Mouse (Mus musculus): Measurements from ENCODE around the gene Ager.

Ager gene

DNA sequence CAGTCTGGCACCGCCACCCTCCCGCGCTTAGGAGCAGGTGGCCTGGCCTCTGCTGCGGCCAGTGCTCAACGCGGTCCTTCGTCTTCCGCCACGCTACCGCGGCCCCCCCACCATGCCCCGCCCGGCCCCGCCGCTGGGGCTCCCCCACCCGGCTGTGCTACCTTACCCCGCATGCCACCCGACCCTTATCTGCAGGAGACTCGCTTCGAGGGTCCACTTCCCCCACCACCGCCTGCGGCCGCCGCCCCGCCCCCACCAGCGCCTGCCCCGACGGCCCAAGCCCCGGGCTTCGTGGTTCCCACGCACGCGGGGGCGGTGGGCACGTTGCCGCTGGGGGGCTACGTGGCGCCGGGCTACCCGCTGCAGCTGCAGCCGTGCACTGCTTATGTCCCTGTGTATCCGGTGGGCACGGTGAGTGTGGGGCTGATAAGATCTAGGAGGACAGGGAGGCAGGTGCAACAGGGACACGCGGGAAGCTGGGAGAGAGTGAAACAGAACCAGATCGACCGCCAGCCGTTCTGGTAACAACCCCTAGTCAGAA, 33.2 kb downstream of the Ager start:
- no peak for DNase-seq (ENCODE audit: low spot score)

- DNase-seq (ENCODE audit: low spot score) = no peak
These were observed 34.0 kb downstream of the Ager start for GRCm38 (mm10) chr17:34631647-34632046.

GRCm38 (mm10) chr17:34632261-34632691, 34.6 kb downstream of the Ager start:
- DNase-seq (ENCODE audit: low spot score) = peak; percentile 81

DNA sequence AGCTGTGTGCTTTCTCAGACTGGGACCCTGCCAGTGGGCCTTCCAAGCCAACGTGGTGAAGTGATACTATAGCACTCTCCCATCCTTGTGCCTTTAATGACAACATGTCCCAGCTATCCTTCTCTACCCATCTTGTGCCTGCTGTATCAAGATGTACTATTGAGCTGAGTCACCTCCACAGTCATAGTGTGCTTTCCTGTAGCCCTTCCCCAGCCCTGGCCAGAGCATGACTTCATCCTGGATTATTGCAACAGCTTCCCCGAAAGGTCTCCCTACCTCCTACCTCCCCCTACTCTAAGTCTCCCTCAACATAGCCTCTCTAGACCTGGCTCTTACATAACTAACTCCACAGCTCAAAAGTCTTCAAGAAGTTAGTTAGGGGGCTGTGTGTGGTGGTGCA, 38.0 kb downstream of the Ager start:
- no peak for DNase-seq (ENCODE audit: low spot score)

- DNase-seq (ENCODE audit: low spot score) = no peak
These were observed 39.8 kb downstream of the Ager start for GRCm38 (mm10) chr17:34637459-34637858.

GRCm38 (mm10) chr17:34639461-34640255, 42.0 kb downstream of the Ager start:
- DNase-seq (ENCODE audit: low spot score) = no peak

DNA sequence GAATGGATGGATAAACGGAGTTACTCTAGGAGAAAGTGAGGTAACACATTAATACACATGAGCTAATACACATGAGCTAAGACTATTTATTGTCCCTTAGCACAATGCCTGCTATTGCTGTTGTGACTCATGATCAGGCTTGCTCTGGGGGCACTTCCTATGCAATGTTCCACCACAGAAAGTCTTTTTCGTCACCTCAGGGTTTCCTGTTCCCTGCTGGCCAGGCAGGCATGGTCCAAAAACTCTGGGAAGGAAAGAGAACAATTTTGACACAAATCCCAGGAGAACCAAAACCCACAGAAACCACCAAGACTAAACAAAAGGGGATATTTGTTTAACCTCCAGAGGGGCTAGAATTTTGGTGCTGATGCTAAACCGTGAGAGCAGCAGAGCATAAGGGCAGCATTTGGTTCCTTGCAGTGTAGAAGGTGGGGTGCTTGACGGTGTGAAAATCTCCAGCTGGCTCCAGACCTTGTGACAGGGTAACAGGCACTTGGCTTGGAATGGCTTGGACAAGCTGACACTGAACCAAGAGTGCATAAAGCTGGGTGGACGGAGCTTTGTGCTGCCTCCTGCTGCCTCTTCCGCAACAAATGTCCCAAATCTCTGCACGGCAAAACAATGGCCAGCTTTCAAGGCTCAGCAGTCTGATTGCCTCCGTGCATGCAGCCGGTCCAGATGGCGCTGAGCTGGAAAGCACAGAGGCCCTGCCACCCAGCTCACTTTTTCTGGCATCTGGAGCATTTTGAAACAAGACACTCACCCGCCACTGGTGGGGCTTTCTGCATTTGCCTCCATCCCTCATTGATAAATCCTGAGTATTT, 43.3 kb downstream of the Ager start:
- DNase-seq (ENCODE audit: low spot score) = no peak

DNA sequence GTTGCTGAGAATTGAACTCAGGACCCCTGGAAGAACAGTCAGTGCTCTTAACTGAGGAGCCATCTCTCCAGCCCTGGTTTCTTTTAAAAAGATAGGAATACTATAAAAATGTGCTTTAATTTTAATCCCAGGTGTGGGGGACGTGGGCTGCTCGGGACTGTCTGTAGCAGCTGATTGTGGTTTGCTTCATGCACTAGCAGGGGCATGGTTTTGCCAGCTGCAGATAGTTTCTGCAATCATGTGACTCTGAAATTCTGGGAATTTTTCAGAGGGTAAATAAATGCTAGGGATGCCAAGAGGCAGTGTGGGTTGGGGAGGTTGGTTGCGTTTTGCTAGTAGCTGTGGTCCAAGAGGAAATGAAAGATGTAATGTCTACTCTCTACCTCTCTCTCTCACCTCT, 44.3 kb downstream of the Ager start:
- no peak for DNase-seq (ENCODE audit: low spot score)

GRCm38 (mm10) chr17:34643379-34643778, 45.7 kb downstream of the Ager start:
- no peak for DNase-seq (ENCODE audit: low spot score)

- no peak for DNase-seq (ENCODE audit: low spot score)
These were observed 46.3 kb downstream of the Ager start for GRCm38 (mm10) chr17:34643944-34644343.

- peak; percentile 97 for DNase-seq (ENCODE audit: low spot score)
These were observed 46.9 kb downstream of the Ager start, which contains the start of gene Fkbpl for GRCm38 (mm10) chr17:34644608-34645007. Gene Fkbpl (plus strand): TSS chr17:34644764.

DNA sequence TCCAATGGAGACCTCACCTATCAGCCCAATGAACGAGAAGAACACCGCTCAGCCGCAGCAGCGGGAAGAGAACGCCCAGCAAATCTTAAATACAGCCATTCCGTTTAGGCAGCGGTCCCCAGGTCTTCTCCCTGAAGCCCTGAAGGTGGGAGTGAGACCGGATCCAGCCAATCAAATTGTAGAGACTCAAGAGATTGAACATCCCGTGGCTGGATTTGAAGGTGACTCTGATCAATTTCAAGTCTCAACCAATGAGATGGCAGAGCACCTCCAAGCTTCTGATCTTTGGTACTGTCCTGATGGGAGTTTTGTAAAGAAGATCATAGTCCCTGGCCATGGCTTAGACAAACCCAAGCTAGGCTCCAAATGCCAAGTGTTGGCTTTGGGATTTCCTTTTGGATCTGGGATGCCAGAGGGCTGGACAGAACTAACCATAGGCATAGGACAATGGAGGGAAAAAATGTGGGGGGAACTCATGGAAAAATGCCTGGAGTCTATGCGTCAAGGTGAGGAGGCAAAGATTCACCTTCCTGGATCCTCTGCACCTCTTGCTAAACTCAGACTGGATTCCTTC, 47.7 kb downstream of the Ager start:
- DNase-seq (ENCODE audit: low spot score) = no peak

DNA sequence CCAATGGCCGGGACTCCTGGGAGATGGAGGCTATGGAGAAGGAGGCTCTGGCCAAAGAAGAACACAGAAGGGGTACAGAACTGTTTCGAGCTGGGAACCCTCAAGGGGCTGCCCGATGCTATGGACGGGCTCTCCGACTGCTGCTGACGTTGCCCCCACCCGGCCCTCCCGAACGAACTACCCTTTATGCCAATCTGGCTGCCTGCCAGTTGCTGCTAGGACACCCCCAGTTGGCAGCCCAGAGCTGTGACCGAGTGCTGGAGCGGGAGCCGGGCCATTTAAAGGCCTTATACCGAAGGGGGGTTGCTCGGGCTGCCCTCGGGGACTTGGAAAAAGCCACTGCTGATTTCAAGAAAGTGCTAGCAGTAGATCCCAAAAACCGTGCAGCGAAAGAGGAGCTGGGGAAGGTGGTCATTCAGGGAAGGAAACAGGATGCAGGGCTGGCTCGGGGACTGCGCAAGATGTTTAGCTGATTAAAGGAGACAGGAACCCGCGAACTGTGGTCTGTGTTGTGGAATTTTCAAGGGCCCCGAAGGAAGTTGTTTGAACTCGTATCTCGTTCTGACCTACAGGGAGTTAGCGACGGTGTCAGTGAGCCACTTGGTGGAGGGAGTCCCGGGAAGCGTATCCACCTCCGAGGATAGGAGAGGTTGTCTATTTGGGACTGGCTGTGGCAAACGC, 48.3 kb downstream of the Ager start:
- DNase-seq (ENCODE audit: low spot score) = no peak

DNA sequence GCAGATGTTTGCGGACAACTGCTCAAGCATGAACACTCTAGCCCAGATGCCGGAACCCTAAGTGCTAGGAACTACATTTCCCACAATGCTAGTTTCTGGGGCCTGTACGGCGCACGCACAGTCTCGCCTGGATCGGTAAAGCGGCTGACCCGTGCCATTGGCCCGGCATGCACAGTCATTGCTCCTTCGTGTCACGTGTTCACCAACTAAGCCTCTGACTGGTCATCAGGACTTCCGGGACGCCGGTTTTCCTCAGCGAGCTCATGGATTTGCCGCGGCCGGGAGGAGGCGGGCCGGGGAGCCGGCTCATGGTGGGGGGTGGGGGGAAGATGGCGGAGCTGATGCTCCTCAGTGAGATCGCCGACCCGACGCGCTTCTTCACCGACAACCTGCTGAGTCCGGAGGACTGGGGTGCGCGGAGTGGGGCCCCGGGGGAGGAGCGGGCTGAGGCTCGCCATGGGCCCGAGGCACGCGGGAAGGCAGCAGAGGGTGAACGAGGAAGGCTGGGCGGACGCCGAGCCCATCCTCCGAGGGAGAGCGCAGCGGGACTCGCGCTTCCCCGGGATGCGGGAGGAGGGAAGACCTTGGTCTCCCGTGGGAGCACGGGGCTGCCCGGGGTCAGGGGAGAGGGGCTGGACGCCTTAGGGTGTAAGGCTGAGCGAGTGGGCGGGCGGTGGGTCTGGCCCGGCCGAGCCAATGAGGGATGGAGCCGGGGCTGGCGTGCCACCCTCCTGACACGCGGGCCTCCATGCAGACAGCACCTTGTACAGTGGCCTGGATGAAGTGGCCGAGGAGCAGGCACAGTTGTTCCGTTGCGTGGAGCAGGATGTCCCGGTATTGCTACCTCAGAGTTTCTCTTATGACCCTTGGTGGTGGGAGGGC, 49.5 kb downstream of the Ager start, which contains the start of gene Atf6b:
Gene Atf6b (plus strand): TSS at position 241 of the 882 bp plus-strand sequence.
- peak; percentile 97 for DNase-seq (ENCODE audit: low spot score)

GRCm38 (mm10) chr17:34648141-34648890, 50.7 kb downstream of the Ager start:
- DNase-seq (ENCODE audit: low spot score) = no peak

GRCm38 (mm10) chr17:34649106-34649864, 51.6 kb downstream of the Ager start:
- DNase-seq (ENCODE audit: low spot score) = no peak
